Mouse (Mus musculus) thymus, adult 2 months (tissue): ENCODE data around the gene Macf1.

Experiments used
- CTCF ChIP-seq: fragments of 200-500 bp; IDR thresholded peaks from 2 replicates; pipeline ENCODE4 v1.5.1; 2012; ENCODE audit warnings: mild to moderate bottlenecking, control low read depth, low read length, moderate library complexity, borderline replicate concordance; ENCODE audit not compliant: control insufficient read depth, poor library complexity, insufficient read depth; ENCODE audit errors: extremely low read depth
- POLR2A ChIP-seq: fragments of 200-500 bp; IDR thresholded peaks from 2 replicates; pipeline ENCODE4 v1.6.1; 2012; ENCODE audit warnings: mild to moderate bottlenecking, low read length, control low read depth, moderate library complexity; ENCODE audit not compliant: control insufficient read depth, poor library complexity, insufficient read depth; ENCODE audit errors: extremely low read depth

DNA sequence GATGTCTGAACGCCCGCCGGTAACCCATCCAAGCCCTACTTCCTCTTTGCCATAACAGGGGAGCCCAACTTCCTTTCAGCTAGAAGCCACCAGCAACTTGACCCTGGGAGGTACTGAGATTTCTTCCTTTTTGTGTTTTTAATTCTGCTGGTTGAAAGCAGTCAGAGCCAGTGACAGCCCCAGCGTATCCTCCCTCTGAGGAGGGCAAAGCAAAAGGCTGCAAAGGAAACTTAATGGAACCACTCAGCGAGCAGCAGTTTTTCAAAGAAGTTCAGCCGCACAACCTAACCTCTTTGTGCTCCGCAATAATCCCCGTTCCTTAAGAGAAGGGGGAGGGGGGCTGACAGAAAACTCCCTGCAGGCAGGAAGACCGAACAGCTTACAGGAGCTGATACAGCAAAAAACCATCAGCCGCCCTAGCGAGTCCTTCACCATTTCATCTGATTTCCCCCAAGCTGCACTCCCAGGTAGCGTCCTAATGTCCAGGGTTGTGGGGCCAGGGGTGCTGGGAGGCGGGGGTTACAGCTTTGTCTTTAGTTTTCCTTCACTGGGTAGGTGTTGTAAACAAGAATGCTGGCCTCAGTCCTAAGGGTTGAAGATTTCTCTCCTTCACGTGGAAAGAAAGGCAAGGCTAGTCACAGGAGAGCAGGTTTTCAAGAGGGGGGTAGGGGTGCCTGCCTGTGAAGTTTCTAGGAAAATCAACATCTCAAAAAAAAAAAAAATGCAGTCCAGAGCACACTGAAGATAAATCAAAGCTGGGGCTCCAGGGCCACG lies 21.1 kb downstream of the Macf1 start:
- TF ChIP-seq POLR2A (no peak), CTCF (no peak)
